Mouse (Mus musculus): ENCODE results near the gene Sh3bp5.

DNA sequence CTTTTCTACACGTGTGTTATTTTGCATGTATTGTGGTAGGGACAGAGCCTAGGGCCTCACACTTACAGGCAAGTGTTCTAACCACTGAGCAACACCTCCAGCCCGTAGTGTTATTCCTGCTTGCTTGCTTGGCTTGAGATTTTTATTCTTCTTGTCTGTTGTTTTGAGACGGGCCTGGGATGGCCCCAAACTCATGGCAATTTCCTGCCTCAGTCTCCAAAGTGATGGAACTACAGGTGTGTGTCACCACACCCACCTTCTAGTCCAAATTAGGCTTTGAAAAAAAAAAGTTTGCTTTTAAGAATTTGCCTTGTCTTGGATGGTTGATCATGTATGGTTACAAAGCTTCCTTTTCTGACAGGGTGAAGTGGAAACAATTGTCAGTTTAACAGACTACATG is 19.5 kb downstream of the Sh3bp5 start:
- no peak for TF ChIP-seq ZC3H11A (IDR thresholded peaks at IDR 0.05; ENCODE audit: borderline replicate concordance, low read depth, low read length)
- TF ChIP-seq MAFK (IDR thresholded peaks at IDR 0.05; ENCODE audit: insufficient read depth, low read depth, low read length) = no peak
- no peak for TF ChIP-seq CHD2 (IDR thresholded peaks at IDR 0.05; ENCODE audit: low read depth, low read length)
- TF ChIP-seq ZNF384 (IDR thresholded peaks at IDR 0.05; ENCODE audit: low read depth, low read length) = no peak
- no peak for TF ChIP-seq HCFC1 (IDR thresholded peaks at IDR 0.05; ENCODE audit: borderline replicate concordance, insufficient read depth, low read length)

All from ES-E14 (cell line).